Mouse (Mus musculus) C2C12 (cell line): ENCODE measurements around the gene Tubb5.

ENCODE experiments used
- CTCF ChIP-seq: IDR thresholded peaks from one replicate; pipeline ENCODE4 v1.5.1; 2011; ENCODE audit not compliant: control insufficient read depth, insufficient read depth, insufficient read length
- MAX ChIP-seq: IDR thresholded peaks from one replicate; pipeline ENCODE4 v1.6.1; 2011; ENCODE audit warnings: mild to moderate bottlenecking, control low read depth
- MYOD1 ChIP-seq: IDR thresholded peaks from one replicate; pipeline ENCODE4 v1.6.1; 2011; ENCODE audit warnings: low read depth; ENCODE audit not compliant: control insufficient read depth, insufficient read length
- USF1 ChIP-seq: IDR thresholded peaks from one replicate; pipeline ENCODE4 v1.6.1; 2011; ENCODE audit warnings: low read depth, mild to moderate bottlenecking, control low read depth, moderate library complexity

GRCm38 (mm10) chr17:35795099-35795498 lies 43.0 kb downstream of the Tubb5 start:
- TF ChIP-seq CTCF (no peak), MAX (no peak), USF1 (no peak), MYOD1 (no peak)
